Mouse (Mus musculus) liver, embryonic 14.5 days (tissue): ENCODE data around the gene Olr1.

Source experiments
- CTCF ChIP-seq: IDR thresholded peaks from 2 replicates; pipeline ENCODE4 v1.5.1; 2016; ENCODE audit warnings: antibody characterized with exemption, low read depth, control low read depth
- EP300 ChIP-seq: IDR thresholded peaks from 2 replicates; pipeline ENCODE4 v1.6.1; 2016; ENCODE audit warnings: antibody characterized with exemption, low read depth

GRCm38 (mm10) chr6:129476404-129477126, 30.4 kb downstream of the Olr1 start:
- TF ChIP-seq CTCF: peak; percentile 53
- TF ChIP-seq EP300: no peak
